Mouse (Mus musculus) heart, adult 9 months (tissue): ENCODE results near the gene Taok2.

Experiments used
- DNase-seq, 2 experiments: peaks; one replicate each; pipeline ENCODE4 v3.0.0; 2022; ENCODE audit warnings: low spot score in 2 of 2

Taok2 gene

DNA sequence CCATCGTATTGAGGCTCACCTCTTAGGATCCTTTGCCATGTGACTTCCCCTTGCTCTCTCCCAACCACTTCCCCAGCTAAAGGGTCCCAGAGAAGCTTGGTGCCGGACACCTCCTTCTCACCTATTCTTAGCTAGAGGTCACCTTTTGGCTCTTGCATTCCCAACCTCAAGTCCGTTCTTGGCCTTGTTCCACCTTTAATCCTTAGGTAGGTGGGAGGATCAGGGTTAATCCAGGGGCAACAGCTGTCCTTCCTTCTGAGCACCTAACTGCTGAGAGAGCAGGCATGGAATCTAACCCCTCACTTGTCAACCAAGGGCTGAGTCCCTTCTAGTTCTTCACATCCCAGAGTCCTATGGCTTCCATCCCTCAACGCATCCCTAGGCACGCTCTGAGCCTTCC, 58.6 kb downstream of the Taok2 start:
- no peak for DNase-seq

GRCm38 (mm10) chr7:126825403-126825802, 59.1 kb downstream of the Taok2 start:
- DNase-seq, result no peak

GRCm38 (mm10) chr7:126823940-126824339, 60.6 kb downstream of the Taok2 start:
- DNase-seq, result no peak

DNA sequence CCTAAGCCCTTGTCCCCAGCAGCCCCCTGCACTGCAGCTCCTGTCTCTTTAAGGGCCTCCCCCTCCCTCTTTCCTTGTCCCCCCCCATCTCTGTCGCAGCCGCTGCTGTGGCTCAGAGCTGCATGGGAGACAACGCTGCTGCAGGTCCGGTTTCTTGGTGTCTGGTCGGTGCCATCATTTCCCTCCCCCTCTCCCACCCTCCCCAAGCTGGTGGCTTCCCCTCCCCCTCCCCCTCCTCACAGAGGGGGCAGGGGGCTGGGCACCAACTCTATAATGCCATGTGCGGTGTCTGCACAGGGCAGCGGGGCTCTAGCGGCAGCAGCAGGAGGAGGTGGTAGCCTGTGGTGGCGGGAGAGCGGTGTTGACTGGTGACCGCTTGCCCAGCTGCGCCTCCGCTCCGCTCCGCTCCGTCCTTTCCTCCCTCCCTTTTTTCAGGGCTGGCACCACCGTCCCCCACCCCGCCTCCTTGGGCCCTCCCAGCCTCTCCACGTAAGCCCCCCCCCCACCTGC, 61.2 kb downstream of the Taok2 start:
- DNase-seq, result no peak

DNA sequence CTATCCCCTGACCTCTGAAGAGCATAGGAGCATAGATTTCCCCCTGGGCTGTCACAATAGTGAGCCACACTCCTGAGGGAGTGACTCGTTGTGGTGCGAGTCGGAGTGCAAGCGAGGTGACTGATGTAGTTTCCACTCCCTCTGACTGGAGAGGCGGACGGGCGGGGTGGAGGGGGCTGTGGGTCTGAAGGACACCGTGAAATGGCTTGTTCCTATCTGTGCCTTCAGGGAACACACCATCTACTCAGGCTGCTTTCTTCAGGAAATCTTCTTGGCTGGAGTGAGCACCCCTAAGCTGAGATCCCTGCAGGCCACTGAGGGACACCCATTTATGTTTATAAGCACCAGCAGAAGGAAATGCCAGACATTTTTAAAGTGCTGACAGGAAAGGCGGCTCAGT, 61.8 kb downstream of the Taok2 start:
- peak; percentile 29 to 64 for DNase-seq

DNA sequence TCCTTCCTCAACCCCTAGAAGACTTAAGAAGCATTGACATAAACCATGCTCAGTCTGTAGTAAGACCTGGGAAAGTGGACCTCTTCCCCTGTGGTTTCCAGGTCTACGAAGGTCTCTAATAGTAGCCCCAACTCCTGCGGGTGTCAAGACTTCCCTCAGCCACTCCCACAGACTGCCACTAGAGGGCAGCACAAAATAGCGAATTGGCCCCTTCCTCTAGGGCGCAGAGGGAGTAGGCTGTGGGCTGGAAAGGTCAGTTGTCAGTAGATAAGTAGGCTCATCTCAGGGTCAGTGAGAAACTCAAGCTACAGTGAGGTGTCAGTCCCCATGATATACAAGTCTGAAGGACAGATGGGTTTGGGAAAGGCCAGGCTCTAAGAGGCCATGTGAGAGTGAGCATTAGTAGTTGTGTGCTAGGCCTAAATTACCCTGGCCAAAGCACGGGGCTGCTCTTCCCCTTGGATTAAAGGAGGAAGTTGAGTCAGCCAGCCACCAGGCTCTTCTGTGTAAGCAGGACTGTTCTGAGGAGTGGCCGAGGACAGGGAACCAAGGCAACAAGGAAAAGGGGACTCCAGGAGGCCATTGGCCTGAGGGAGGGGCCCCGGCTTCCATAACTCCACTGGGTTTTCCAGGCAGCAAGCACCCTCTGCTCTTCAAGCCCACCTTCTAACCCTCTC, 62.5 kb downstream of the Taok2 start:
- peak; percentile 74 to 83 for DNase-seq

GRCm38 (mm10) chr7:126818818-126819217, 65.7 kb downstream of the Taok2 start:
- DNase-seq, result no peak

GRCm38 (mm10) chr7:126817595-126817994, 66.9 kb downstream of the Taok2 start:
- no peak for DNase-seq

- peak in 1 of 2 experiments; percentile 65 for DNase-seq
These were observed 68.0 kb downstream of the Taok2 start for GRCm38 (mm10) chr7:126816494-126816893.

DNA sequence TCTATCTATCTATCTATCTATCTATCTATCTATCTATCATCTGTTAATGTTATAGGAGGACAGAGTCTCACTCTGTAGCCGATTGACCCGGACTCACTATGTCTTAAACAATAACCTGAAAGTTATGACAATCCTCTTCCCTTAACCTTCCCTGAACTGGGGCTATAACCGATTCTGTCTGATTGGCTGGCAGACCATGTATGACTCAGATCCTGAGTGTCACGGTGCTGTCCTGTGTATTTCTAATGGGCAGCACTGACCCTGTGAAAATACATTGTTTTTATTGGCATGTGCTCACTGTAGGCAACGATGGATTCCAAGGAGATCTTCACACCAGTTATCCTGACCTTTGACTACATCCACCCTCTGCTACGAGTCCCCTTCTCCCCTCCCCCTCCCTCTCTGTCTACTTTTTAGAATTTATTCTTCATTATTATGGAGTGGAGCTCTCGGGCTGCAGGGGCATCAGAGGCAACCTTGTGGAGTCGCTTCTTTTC, 68.7 kb downstream of the Taok2 start:
- no peak for DNase-seq
